Mouse (Mus musculus): ENCODE data around the gene Ppp1r15a. TPM values are rescaled to one million over a fixed set of nuclear protein-coding genes. Genes with fewer than 3 reads are reported as not detected.

Ppp1r15a gene
- polyA plus RNA-seq, 1 experiment from 2014 or later, result 21.9 TPM

DNA sequence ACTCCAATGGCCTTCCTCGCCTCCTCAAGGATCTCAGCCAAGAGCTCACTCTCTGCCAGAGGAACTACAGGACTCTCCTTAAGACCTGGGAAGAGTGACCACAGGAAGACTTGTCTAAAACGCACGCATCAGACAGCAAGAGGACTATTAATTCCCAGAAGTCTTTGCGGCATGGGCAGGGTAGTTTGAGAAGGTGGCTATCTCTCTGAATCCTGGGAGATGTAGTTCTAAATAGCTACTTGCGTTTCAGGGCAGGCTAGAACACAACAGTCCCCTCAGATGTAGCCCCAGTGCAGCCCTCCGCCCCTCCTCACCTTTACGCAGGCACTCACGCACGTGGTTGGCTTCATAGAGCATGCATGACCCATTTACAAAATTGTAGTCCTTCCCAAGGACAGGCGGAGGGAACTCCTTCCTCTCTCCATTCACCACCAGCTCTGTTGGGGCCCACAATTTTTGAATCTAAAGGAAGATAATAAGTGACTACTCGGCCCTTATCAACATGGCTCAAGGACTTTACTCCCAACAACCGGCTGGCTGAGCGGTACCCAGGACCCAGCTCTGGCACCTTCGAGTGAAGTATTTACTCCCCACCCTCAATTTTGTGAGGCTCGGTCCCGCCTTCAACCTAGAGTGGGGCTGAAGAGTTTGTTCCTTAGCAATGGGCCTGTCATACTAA lies 50.6 kb downstream of the Ppp1r15a start:
- no peak for DNase-seq (ENCODE audit: low spot score)
- Histone ChIP-seq H3K9ac (ENCODE audit: low read depth, low read length) (0 out of 2 replicates have a peak overlapping the region, but pooled peaks have one; percentile 45), H3K27me3 (replicated peaks; ENCODE audit: control insufficient read depth, insufficient read depth, low read length) (no peaks in the 10 kb centered on the region), H3K9me3 (ENCODE audit: control insufficient read depth, low read length) (no peaks in the 10 kb centered on the region), H3K4me3 (ENCODE audit: low read depth, low read length) (peak overlapping the region; percentile 21; the same call in 1 of the 2 replicates), H3K4me1 (ENCODE audit: control insufficient read depth, insufficient read depth, low read length) (no peaks in the 10 kb centered on the region), H3K36me3 (ENCODE audit: control insufficient read depth, insufficient read depth, low read length) (no peaks in the 10 kb centered on the region), H3K4me2 (ENCODE audit: low read depth, low read length) (peak overlapping the region; percentile 38), H3K27ac (replicated peaks; ENCODE audit: low read depth, low read length) (no peak overlapping the region)
- ATAC-seq (ENCODE audit: low read depth), result no peak
- 64% methylated on average over 16 of the region's 16 CpGs for WGBS

Other genes with a start within 250 kb of the Ppp1r15a start
- gene Slc6a21, start 248.8 kb downstream of the Ppp1r15a start, polyA plus RNA-seq (2014; fragmentation: Nextera tagmentation; extraction: Ambion mirVana), result not detected in 2 replicates
- 16.6 and 18.2 TPM in 2 replicates for gene Trpm4, start 192.5 kb downstream of the Ppp1r15a start, polyA plus RNA-seq (2014; fragmentation: Nextera tagmentation; extraction: Ambion mirVana)
- 11.0 and 15.8 TPM in 2 replicates for gene Hrc, start 191.0 kb downstream of the Ppp1r15a start, polyA plus RNA-seq (2014; fragmentation: Nextera tagmentation; extraction: Ambion mirVana)
- gene Ppfia3, start 159.2 kb downstream of the Ppp1r15a start, polyA plus RNA-seq (2014; fragmentation: Nextera tagmentation; extraction: Ambion mirVana), result 4.8 and 6.9 TPM in 2 replicates
- 2.4 TPM in 2 replicates for gene Lin7b, start 155.7 kb downstream of the Ppp1r15a start, polyA plus RNA-seq (2014; fragmentation: Nextera tagmentation; extraction: Ambion mirVana)
- gene Snrnp70, start 130.5 kb downstream of the Ppp1r15a start, polyA plus RNA-seq (2014; fragmentation: Nextera tagmentation; extraction: Ambion mirVana), result 56.5 and 61.1 TPM in 2 replicates
- gene Kcna7, start 120.6 kb downstream of the Ppp1r15a start, polyA plus RNA-seq (2014; fragmentation: Nextera tagmentation; extraction: Ambion mirVana), result 0.24 TPM in 1 of 2 replicates, not detected in the other
- 3.0 and 3.1 TPM in 2 replicates for gene Ntf5, start 112.6 kb downstream of the Ppp1r15a start, polyA plus RNA-seq (2014; fragmentation: Nextera tagmentation; extraction: Ambion mirVana)
- 1.4 TPM in 1 of 2 replicates, not detected in the other for gene Lhb, start 105.4 kb downstream of the Ppp1r15a start, polyA plus RNA-seq (2014; fragmentation: Nextera tagmentation; extraction: Ambion mirVana)
- 39.3 TPM in 2 replicates for gene Gys1, start 91.4 kb downstream of the Ppp1r15a start, polyA plus RNA-seq (2014; fragmentation: Nextera tagmentation; extraction: Ambion mirVana)
- gene Ruvbl2, start 88.2 kb downstream of the Ppp1r15a start, polyA plus RNA-seq (2014; fragmentation: Nextera tagmentation; extraction: Ambion mirVana), result 123 and 127 TPM in 2 replicates
- 4,260 and 4,697 TPM in 2 replicates for gene Ftl1, start 66.4 kb downstream of the Ppp1r15a start, polyA plus RNA-seq (2014; fragmentation: Nextera tagmentation; extraction: Ambion mirVana)
- 120 and 132 TPM in 2 replicates for gene Bax, start 59.4 kb downstream of the Ppp1r15a start, polyA plus RNA-seq (2014; fragmentation: Nextera tagmentation; extraction: Ambion mirVana)
- 1.2 and 1.5 TPM in 2 replicates for gene Tulp2, start 44.4 kb downstream of the Ppp1r15a start, polyA plus RNA-seq (2014; fragmentation: Nextera tagmentation; extraction: Ambion mirVana)
- gene Gm45808, start 39.5 kb downstream of the Ppp1r15a start, polyA plus RNA-seq (2014; fragmentation: Nextera tagmentation; extraction: Ambion mirVana), result not detected in 2 replicates
- gene Dhdh, start 37.5 kb downstream of the Ppp1r15a start, polyA plus RNA-seq (2014; fragmentation: Nextera tagmentation; extraction: Ambion mirVana), result 2.5 and 3.2 TPM in 2 replicates
- gene Nucb1, start 15.9 kb downstream of the Ppp1r15a start, polyA plus RNA-seq (2014; fragmentation: Nextera tagmentation; extraction: Ambion mirVana), result 209 and 236 TPM in 2 replicates
- gene Plekha4, start 62 bp upstream of the Ppp1r15a start, polyA plus RNA-seq (2014; fragmentation: Nextera tagmentation; extraction: Ambion mirVana), result 6.8 and 7.3 TPM in 2 replicates
- gene Hsd17b14, start 28.6 kb upstream of the Ppp1r15a start, polyA plus RNA-seq (2014; fragmentation: Nextera tagmentation; extraction: Ambion mirVana), result 0.77 and 1.0 TPM in 2 replicates
- 50.1 and 51.0 TPM in 2 replicates for gene Bcat2, start 43.9 kb upstream of the Ppp1r15a start, polyA plus RNA-seq (2014; fragmentation: Nextera tagmentation; extraction: Ambion mirVana)
- gene Fgf21, start 89.2 kb upstream of the Ppp1r15a start, polyA plus RNA-seq (2014; fragmentation: Nextera tagmentation; extraction: Ambion mirVana), result 0.45 and 1.0 TPM in 2 replicates
- 1.3 and 2.1 TPM in 2 replicates for gene Fut1, start 91.0 kb upstream of the Ppp1r15a start, polyA plus RNA-seq (2014; fragmentation: Nextera tagmentation; extraction: Ambion mirVana)
- gene Izumo1, start 95.5 kb upstream of the Ppp1r15a start, polyA plus RNA-seq (2014; fragmentation: Nextera tagmentation; extraction: Ambion mirVana), result 0.19 and 0.30 TPM in 2 replicates
- 10.4 and 11.1 TPM in 2 replicates for gene Rasip1, start 101.2 kb upstream of the Ppp1r15a start, polyA plus RNA-seq (2014; fragmentation: Nextera tagmentation; extraction: Ambion mirVana)
- 23.3 and 28.8 TPM in 2 replicates for gene Mamstr, start 113.7 kb upstream of the Ppp1r15a start, polyA plus RNA-seq (2014; fragmentation: Nextera tagmentation; extraction: Ambion mirVana)
- gene Fut2, start 140.1 kb upstream of the Ppp1r15a start, polyA plus RNA-seq (2014; fragmentation: Nextera tagmentation; extraction: Ambion mirVana), result 1.9 and 2.2 TPM in 2 replicates
- 3.4 and 3.7 TPM in 2 replicates for gene Ntn5, start 157.8 kb upstream of the Ppp1r15a start, polyA plus RNA-seq (2014; fragmentation: Nextera tagmentation; extraction: Ambion mirVana)
- gene Sec1, start 168.1 kb upstream of the Ppp1r15a start, polyA plus RNA-seq (2014; fragmentation: Nextera tagmentation; extraction: Ambion mirVana), result 2.1 and 2.5 TPM in 2 replicates
- 7.9 and 8.9 TPM in 2 replicates for gene Car11, start 173.6 kb upstream of the Ppp1r15a start, polyA plus RNA-seq (2014; fragmentation: Nextera tagmentation; extraction: Ambion mirVana)
- 3.4 and 4.7 TPM in 2 replicates for gene Dbp, start 178.8 kb upstream of the Ppp1r15a start, polyA plus RNA-seq (2014; fragmentation: Nextera tagmentation; extraction: Ambion mirVana)
- gene Rpl18, start 189.2 kb upstream of the Ppp1r15a start, polyA plus RNA-seq (2014; fragmentation: Nextera tagmentation; extraction: Ambion mirVana), result 1,174 and 1,204 TPM in 2 replicates
- gene Sphk2, start 191.7 kb upstream of the Ppp1r15a start, polyA plus RNA-seq (2014; fragmentation: Nextera tagmentation; extraction: Ambion mirVana), result 24.0 and 25.6 TPM in 2 replicates
- gene Fam83e, start 194.9 kb upstream of the Ppp1r15a start, polyA plus RNA-seq (2014; fragmentation: Nextera tagmentation; extraction: Ambion mirVana), result 0.36 and 0.39 TPM in 2 replicates
- not detected in 2 replicates for gene Spaca4, start 199.5 kb upstream of the Ppp1r15a start, polyA plus RNA-seq (2014; fragmentation: Nextera tagmentation; extraction: Ambion mirVana)

Measured in embryonic facial prominence, embryonic 14.5 days (tissue).